Mouse (Mus musculus) intestine, embryonic 16.5 days (tissue): ENCODE measurements around the gene Ttll1. TPM values are rescaled to one million over a fixed set of nuclear protein-coding genes. Genes with fewer than 3 reads are reported as not detected.
"Not testable (repeated sequence)": the region's sequence is repeated elsewhere in the genome, so short reads cannot be mapped to it uniquely, and the experiment has no call there.

ENCODE experiments used
- ATAC-seq: fragments of 200-750 bp; cut with Nextera tagmentation; 2 replicates; pipeline ENCODE4 v1.8.0; 2017; ENCODE audit warnings: moderate TSS enrichment, moderate library complexity
- H3K27ac ChIP-seq: fragments of 300-500 bp; sonication (generic); 2 replicates; pipeline ENCODE4 v1.5.1; 2014; ENCODE audit warnings: mild to moderate bottlenecking, low read length
- H3K27me3 ChIP-seq: fragments of 300-500 bp; sonication (generic); replicated peaks from 2 replicates; pipeline ENCODE4 v1.6.1; 2014; ENCODE audit warnings: low read length, control low read depth, mixed read lengths; ENCODE audit not compliant: control insufficient read depth, insufficient read depth
- H3K36me3 ChIP-seq: fragments of 300-500 bp; sonication (generic); 2 replicates; pipeline ENCODE4 v1.6.1; 2014; ENCODE audit warnings: low read length, control low read depth; ENCODE audit not compliant: control insufficient read depth, insufficient read depth
- H3K4me1 ChIP-seq: fragments of 300-500 bp; sonication (generic); 2 replicates; pipeline ENCODE4 v1.6.1; 2014; ENCODE audit warnings: low read length, control low read depth, mixed read lengths; ENCODE audit not compliant: control insufficient read depth, insufficient read depth
- H3K4me2 ChIP-seq: fragments of 300-500 bp; sonication (generic); 2 replicates; pipeline ENCODE4 v1.6.1; 2014; ENCODE audit warnings: low read depth, low read length, control low read depth
- H3K4me3 ChIP-seq: fragments of 300-500 bp; sonication (generic); 2 replicates; pipeline ENCODE4 v1.5.1; 2014; ENCODE audit warnings: mild to moderate bottlenecking, low read length
- H3K9ac ChIP-seq: fragments of 300-500 bp; sonication (generic); 2 replicates; pipeline ENCODE4 v1.6.1; 2014; ENCODE audit warnings: low read depth, low read length
- H3K9me3 ChIP-seq: fragments of 300-500 bp; sonication (generic); 2 replicates; pipeline ENCODE4 v1.6.1; 2016; ENCODE audit warnings: low read length, control low read depth; ENCODE audit not compliant: control insufficient read depth
- WGBS: fragments of 180-500 bp; shearing (Covaris S2); extraction: QIAGEN DNeasy Blood & Tissue Kit; methylation state at CpG from one replicate; pipeline ENCODE4 v1.1.7; 2014; 5-methylcytosine and 5-hydroxymethylcytosine counted together
- polyA plus RNA-seq: library from polyadenylated mRNA; unstranded; fragments of >200 nt; fragmentation: Nextera tagmentation; extraction: Ambion mirVana; gene quantifications from 2 replicates; pipeline ENCODE4 v1.2.1, GENCODE M21; 2015

The Ttll1 gene
- polyA plus RNA-seq, 1 experiment from 2014 or later = 17.1 TPM

- no peak for ATAC-seq
- Histone ChIP-seq H3K27me3 (no peaks in the 10 kb centered on the region), H3K4me2 (no peak overlapping the region), H3K9ac (no peak overlapping the region), H3K27ac (no peak overlapping the region), H3K4me3 (no peak overlapping the region), H3K36me3 (no peaks in the 10 kb centered on the region), H3K9me3 (no peaks in the 10 kb centered on the region), H3K4me1 (peaks cover 11% of the 10 kb centered on the region)
- 68% methylated on average over 4 of the region's 4 CpGs for WGBS
Observed at GRCm38 (mm10) chr15:83466331-83466730, 44.4 kb downstream of the Ttll1 start.

- WGBS = 74% methylated on average over 19 of the region's 19 CpGs
- H3K36me3 ChIP-seq = no peaks in the 10 kb centered on the region
- no peak overlapping the region for H3K27ac ChIP-seq
- peaks cover 11% of the 10 kb centered on the region for H3K4me1 ChIP-seq
- H3K9ac ChIP-seq = no peak overlapping the region
- H3K9me3 ChIP-seq = no peaks in the 10 kb centered on the region
- no peaks in the 10 kb centered on the region for H3K27me3 ChIP-seq
- H3K4me3 ChIP-seq = peak overlapping the region; percentile 77
- ATAC-seq = peak; percentile 1; the same call in 1 of the 2 replicates
- H3K4me2 ChIP-seq = peak overlapping the region; percentile 42
Observed at GRCm38 (mm10) chr15:83464905-83465650, 45.6 kb downstream of the Ttll1 start.

- peaks cover 11% of the 10 kb centered on the region for H3K4me1 ChIP-seq
- peak; percentile 97 for ATAC-seq
- peak within 1 kb of the TSS; percentile 77 for H3K4me2 ChIP-seq
- H3K9me3 ChIP-seq = no peaks in the 10 kb centered on the region
- H3K9ac ChIP-seq = peak within 1 kb of the TSS; percentile 80
- H3K36me3 ChIP-seq = no peaks in the 10 kb centered on the region
- no peaks in the 10 kb centered on the region for H3K27me3 ChIP-seq
- peak within 1 kb of the TSS; percentile 85 for H3K27ac ChIP-seq
- under 1% methylated on average over 82 of the region's 88 CpGs for WGBS
- peak within 1 kb of the TSS; percentile 77 for H3K4me3 ChIP-seq
Observed at GRCm38 (mm10) chr15:83464083-83464904, 46.4 kb downstream of the Ttll1 start, which contains the start of gene Pacsin2. Gene Pacsin2 (minus strand): TSS chr15:83464606.

- peak overlapping the region; percentile 85 for H3K27ac ChIP-seq
- H3K27me3 ChIP-seq = no peaks in the 10 kb centered on the region
- ATAC-seq = no peak
- H3K9me3 ChIP-seq = no peaks in the 10 kb centered on the region
- 6% methylated on average over 17 of the region's 17 CpGs for WGBS
- H3K36me3 ChIP-seq = no peaks in the 10 kb centered on the region
- H3K4me2 ChIP-seq = peak overlapping the region; percentile 77
- H3K9ac ChIP-seq = peak overlapping the region; percentile 80
- peaks cover 11% of the 10 kb centered on the region for H3K4me1 ChIP-seq
- peak overlapping the region; percentile 77 for H3K4me3 ChIP-seq
Observed at GRCm38 (mm10) chr15:83463369-83464082, 47.2 kb downstream of the Ttll1 start.

GRCm38 (mm10) chr15:83462349-83462748 lies 48.3 kb downstream of the Ttll1 start:
- Histone ChIP-seq H3K4me2 (peak overlapping the region; percentile 77; the same call in 1 of the 2 replicates), H3K27ac (peak overlapping the region; percentile 85), H3K4me1 (peaks cover 13% of the 10 kb centered on the region), H3K4me3 (peak overlapping the region; percentile 77)
- not testable (repeated sequence) for H3K9me3 ChIP-seq, H3K36me3 ChIP-seq, H3K9ac ChIP-seq, H3K27me3 ChIP-seq
- WGBS = 70% methylated on average over 8 of the region's 8 CpGs
- ATAC-seq = peak; percentile 39

- Histone ChIP-seq H3K9ac (no peak overlapping the region), H3K27me3 (no peaks in the 10 kb centered on the region), H3K4me2 (no peak overlapping the region), H3K4me3 (no peak overlapping the region), H3K9me3 (no peaks in the 10 kb centered on the region), H3K27ac (no peak overlapping the region), H3K4me1 (peaks cover 13% of the 10 kb centered on the region), H3K36me3 (no peaks in the 10 kb centered on the region)
- no peak for ATAC-seq
- WGBS = 77% methylated on average over 3 of the region's 3 CpGs
Observed at GRCm38 (mm10) chr15:83460891-83461290, 49.8 kb downstream of the Ttll1 start.

- Histone ChIP-seq H3K36me3 (no peaks in the 10 kb centered on the region), H3K4me3 (no peak overlapping the region), H3K27ac (no peak overlapping the region), H3K4me1 (peaks cover 25% of the 10 kb centered on the region), H3K27me3 (no peaks in the 10 kb centered on the region), H3K4me2 (no peak overlapping the region), H3K9me3 (no peaks in the 10 kb centered on the region), H3K9ac (no peak overlapping the region)
- ATAC-seq = 0 out of 2 replicates have a peak, but pooled peaks have one; percentile 7
- WGBS = 79% methylated on average over 1 of the region's 1 CpGs
Observed at GRCm38 (mm10) chr15:83457541-83457940, 53.2 kb downstream of the Ttll1 start.

- no peak for ATAC-seq
- Histone ChIP-seq H3K27ac (0 out of 2 replicates have a peak overlapping the region, but pooled peaks have one; percentile 9), H3K9me3 (no peaks in the 10 kb centered on the region), H3K4me1 (peaks cover 40% of the 10 kb centered on the region), H3K36me3 (no peaks in the 10 kb centered on the region), H3K27me3 (no peaks in the 10 kb centered on the region), H3K4me2 (no peak overlapping the region), H3K4me3 (no peak overlapping the region), H3K9ac (no peak overlapping the region)
- 90% methylated on average over 5 of the region's 5 CpGs for WGBS
Observed at GRCm38 (mm10) chr15:83455637-83456036, 55.1 kb downstream of the Ttll1 start.

GRCm38 (mm10) chr15:83455034-83455433 lies 55.7 kb downstream of the Ttll1 start:
- WGBS = 58% methylated on average over 3 of the region's 3 CpGs
- ATAC-seq = peak; percentile 17; the same call in 1 of the 2 replicates
- H3K4me2 ChIP-seq = no peak overlapping the region
- H3K9me3 ChIP-seq = no peaks in the 10 kb centered on the region
- no peaks in the 10 kb centered on the region for H3K27me3 ChIP-seq
- peak overlapping the region; percentile 65; the same call in 1 of the 2 replicates for H3K27ac ChIP-seq
- H3K36me3 ChIP-seq = no peaks in the 10 kb centered on the region
- peaks cover 42% of the 10 kb centered on the region for H3K4me1 ChIP-seq
- no peak overlapping the region for H3K4me3 ChIP-seq
- H3K9ac ChIP-seq = no peak overlapping the region
